Mouse (Mus musculus): Measurements from ENCODE around the gene Pknox2. TPM values are rescaled to one million over a fixed set of nuclear protein-coding genes. Genes with fewer than 3 reads are reported as not detected.

Pknox2 gene
- polyA plus RNA-seq, 1 experiment from 2014 or later = 35.3 TPM

Other genes starting within 250 kb of the Pknox2 start
- gene Tmem218, start 60.8 kb upstream of the Pknox2 start, polyA plus RNA-seq (2016; fragmentation: Nextera tagmentation; extraction: Ambion mirVana) = 12.6 and 12.9 TPM in 2 replicates
- gene Slc37a2, start 108.3 kb upstream of the Pknox2 start, polyA plus RNA-seq (2016; fragmentation: Nextera tagmentation; extraction: Ambion mirVana) = 2.2 and 2.5 TPM in 2 replicates
- 12.6 and 13.4 TPM in 2 replicates for gene Ccdc15, start 201.0 kb upstream of the Pknox2 start, polyA plus RNA-seq (2016; fragmentation: Nextera tagmentation; extraction: Ambion mirVana)
- gene Hepacam, start 219.9 kb upstream of the Pknox2 start, polyA plus RNA-seq (2016; fragmentation: Nextera tagmentation; extraction: Ambion mirVana) = 0.07 TPM in 1 of 2 replicates, not detected in the other